Mouse (Mus musculus) heart, adult 2 months (tissue): ENCODE measurements around the gene Hist1h2ae.

Source experiments
- CTCF ChIP-seq: fragments of 200-600 bp; IDR thresholded peaks from 2 replicates; pipeline ENCODE4 v1.8.1; 2022; ENCODE audit warnings: antibody characterized with exemption, mild to moderate bottlenecking, moderate library complexity
- POLR2A ChIP-seq: fragments of 200-500 bp; IDR thresholded peaks from 2 replicates; pipeline ENCODE4 v1.6.1; 2011; ENCODE audit warnings: mild to moderate bottlenecking, low read depth, low read length, control low read depth; ENCODE audit not compliant: insufficient read depth

DNA sequence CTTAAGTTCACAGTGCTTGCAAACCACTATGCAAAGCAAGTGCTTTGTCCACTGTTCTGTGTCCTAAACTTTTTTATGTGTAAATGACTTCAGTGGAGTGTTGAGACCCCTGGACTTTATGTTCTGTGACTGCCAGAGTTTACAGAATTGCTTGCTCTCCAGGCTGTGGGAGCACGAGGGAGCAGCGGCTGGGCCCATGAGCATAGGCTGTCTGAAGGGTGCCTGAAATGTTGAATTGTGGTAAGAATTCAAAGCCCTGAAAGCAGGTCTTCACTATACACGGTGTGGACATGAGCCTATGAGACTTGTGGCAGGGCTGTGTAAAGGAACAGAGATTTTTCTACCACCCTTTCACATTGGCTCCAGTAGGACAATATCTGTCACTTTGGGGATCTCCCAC, 40.6 kb upstream of the Hist1h2ae start:
- TF ChIP-seq CTCF (no peak), POLR2A (no peak)
